Mouse (Mus musculus) liver, embryonic 14.5 days (tissue): ENCODE data around the gene Cc2d2a.

Source experiments
- CTCF ChIP-seq: IDR thresholded peaks from 2 replicates; pipeline ENCODE4 v1.5.1; 2016; ENCODE audit warnings: antibody characterized with exemption, low read depth, control low read depth
- EP300 ChIP-seq: IDR thresholded peaks from 2 replicates; pipeline ENCODE4 v1.6.1; 2016; ENCODE audit warnings: antibody characterized with exemption, low read depth

DNA sequence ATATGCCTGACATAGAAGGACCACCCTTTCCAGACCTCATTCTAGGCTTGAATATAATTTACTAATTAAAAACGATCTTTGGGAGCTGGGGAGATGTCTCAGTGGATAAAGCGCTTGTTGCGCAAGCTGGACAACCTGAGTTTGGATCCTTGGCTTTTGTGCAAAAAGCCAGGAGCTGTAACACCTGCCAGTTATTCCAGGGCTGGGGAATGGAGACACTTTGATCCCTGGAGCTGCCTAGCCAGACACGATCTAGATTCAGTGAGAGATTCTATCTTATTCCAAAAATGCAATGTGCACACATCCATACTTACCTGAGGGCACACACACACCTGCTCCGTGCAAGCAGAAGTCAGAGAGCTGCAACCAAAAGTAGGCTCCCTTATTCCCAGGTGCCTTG, 23.3 kb downstream of the Cc2d2a start:
- TF ChIP-seq CTCF = no peak
- no peak for TF ChIP-seq EP300
